Mouse (Mus musculus) small intestine, adult 2 months (tissue): ENCODE measurements at regions not wholly inside any gene's neighbourhood (a gene's known extent, or its start where the extent isn't known, plus 50 kb on each side); places are given as distances from the start of the nearest gene placed in this dataset.

ENCODE experiments used
- CTCF ChIP-seq: fragments of 200-500 bp; IDR thresholded peaks from 2 replicates; pipeline ENCODE4 v1.5.1; 2012; ENCODE audit warnings: low read depth, mild to moderate bottlenecking, control low read depth, inconsistent platforms, low read length, moderate library complexity, mixed read lengths; ENCODE audit not compliant: insufficient replicate concordance, insufficient read length; ENCODE audit errors: extremely low read depth
- POLR2A ChIP-seq: fragments of 200-500 bp; IDR thresholded peaks from 2 replicates; pipeline ENCODE4 v1.6.1; 2012; ENCODE audit warnings: low read depth, mild to moderate bottlenecking, control low read depth, inconsistent platforms, low read length, moderate library complexity

- TF ChIP-seq CTCF (no peak), POLR2A (no peak)
Measured at GRCm38 (mm10) chr19:36225612-36226011, 105.7 kb upstream of the Ankrd1 start.
